Mouse (Mus musculus) kidney, postnatal 36 days (tissue): ENCODE results near the gene Serpinb6b.
"Not testable (repeated sequence)": the region's sequence is repeated elsewhere in the genome, so short reads cannot be mapped to it uniquely, and the experiment has no call there.

Source experiments
- DNase-seq, 2 experiments: peaks; one replicate each; pipeline ENCODE4 v3.0.0; 2021 to 2022; ENCODE audit warnings: mixed read lengths in 2 of 2

Gene Serpinb6b

DNA sequence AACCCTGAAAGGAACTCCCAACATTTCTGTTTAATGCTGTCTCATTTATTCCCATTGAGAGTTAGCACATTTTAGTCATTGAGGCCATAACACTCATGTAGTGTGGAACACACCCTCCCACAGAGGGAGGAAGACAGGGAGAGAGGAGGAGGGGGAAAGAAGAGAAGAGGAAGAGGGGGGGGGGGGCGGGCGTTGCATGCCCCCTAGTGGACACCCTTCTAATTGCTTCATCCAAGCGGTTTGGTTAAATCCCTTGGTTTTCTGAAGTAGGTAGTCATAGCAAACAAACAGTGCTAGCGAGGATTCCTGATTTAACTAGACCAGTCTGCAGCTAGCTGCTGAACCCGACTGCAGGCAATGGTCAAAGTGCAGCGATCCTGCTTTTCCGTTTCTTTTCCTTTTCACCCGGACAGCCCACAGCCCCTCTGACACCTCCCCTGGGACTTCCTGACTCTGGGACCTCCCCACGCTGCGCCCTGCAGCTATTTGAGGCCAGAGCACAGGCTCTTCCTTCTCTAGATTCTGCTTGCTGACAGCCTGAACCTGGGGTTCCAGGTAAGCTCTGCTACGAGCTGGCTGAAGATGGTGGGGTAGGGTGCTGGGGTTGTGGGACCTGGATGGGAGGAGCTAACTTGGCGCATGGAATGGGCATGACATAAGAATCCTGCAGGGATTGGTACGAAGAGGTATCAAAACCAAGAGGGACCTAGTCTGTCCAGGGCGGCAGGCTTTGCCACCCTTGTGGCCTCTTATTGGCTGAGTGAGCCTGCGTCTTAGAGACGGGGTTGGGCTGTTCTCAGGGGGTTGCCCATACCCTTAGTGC is at the start of gene Serpinb6b:
TSS of gene Serpinb6b (plus strand) at position 221 of the 823 bp plus-strand sequence.
- DNase-seq, result peak; percentile 43 to 55

GRCm38 (mm10) chr13:32922622-32923021 is 42.4 kb upstream of the Serpinb6b start:
- DNase-seq, result no peak

DNA sequence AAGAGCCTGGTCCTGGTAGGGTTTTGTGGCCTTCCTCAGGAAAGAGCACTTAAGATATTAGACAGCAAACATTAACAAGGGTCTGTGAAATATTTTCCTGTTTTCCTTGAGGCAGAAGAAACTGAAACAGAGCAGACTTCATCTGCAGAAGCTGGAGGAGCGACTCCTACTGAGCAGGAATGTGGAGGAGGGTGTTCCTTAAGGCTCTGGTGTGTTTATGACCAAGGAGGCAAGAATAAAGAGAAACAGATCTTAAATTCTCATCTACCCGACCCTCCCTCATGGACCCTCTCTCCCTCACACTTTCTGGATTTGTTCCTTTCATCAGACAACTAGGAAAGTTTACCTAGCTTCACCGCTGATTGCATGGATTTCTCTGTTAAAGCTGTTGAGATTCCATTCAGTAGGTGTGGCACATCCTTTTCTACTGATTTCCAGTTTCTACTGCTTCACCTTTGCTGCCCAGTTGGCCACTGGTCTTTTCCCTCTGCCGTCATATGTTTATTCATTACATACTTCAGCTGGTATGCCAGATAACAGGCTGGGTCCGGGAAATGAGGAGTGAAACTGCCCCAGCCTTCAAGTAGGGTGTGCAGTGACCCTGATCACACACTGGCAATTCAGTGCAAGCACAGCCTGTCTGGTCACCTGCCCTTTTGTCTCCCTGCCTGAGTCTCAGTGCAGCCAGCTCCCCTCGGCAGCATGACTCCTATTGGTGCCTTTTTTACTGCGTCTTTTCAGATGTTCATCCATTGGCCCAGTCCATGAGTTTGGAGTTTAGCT is 40.2 kb upstream of the Serpinb6b start:
- DNase-seq, result peak; percentile 49 to 63

- no peak for DNase-seq
Measured at GRCm38 (mm10) chr13:32926661-32927060, 38.3 kb upstream of the Serpinb6b start.

DNA sequence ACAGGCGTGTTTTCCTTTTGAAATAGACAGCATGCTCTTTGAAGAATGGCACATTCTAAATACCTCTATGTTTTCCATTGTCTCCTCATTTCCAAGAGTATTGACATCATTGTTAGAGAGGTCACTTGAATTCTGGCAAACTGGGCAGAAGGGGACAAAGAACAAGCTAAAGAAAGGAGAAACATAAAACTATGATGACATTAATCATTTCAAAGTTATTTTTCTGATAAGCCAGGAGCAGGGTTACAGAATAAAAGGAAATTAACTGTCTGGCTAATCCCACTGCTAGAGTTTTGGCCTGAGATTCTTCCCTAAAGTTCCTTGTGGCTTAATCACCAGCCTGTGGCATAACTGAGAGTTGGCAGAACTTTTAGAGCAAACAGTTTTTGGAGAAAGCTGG is 37.8 kb upstream of the Serpinb6b start:
- DNase-seq, result no peak

DNA sequence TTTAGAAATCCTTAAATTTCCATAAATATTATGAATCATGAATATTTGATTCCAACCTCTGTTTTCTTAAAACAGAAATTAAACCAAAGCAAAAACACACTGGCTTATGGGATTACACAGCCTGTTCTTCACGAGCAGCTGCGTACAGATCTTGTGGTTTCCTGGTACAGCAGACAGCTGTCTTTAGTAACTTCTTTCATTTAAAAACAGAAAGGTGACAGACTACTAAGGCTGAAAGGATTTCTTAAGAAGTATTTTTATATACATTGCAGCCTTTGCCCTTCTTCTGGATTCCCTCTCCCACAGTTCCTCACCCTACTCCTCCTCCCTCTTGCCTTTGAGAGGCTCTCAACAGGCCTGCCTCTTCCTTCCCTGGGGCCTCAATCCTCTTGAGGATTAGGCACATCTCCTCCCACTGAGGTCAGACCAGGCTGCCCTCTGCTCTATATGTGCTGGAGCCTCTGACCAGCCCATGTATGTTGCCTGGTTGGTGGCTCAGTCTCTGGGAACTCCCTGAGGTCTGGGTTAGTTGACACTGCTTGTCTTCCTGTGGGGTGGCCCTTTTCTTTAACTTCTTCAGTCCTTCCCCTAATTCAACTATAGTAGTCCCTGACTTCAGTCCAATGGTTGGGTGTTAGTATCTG is 35.8 kb upstream of the Serpinb6b start:
- no peak for DNase-seq

GRCm38 (mm10) chr13:32934706-32935381 is 30.2 kb upstream of the Serpinb6b start:
- DNase-seq, result no peak

DNA sequence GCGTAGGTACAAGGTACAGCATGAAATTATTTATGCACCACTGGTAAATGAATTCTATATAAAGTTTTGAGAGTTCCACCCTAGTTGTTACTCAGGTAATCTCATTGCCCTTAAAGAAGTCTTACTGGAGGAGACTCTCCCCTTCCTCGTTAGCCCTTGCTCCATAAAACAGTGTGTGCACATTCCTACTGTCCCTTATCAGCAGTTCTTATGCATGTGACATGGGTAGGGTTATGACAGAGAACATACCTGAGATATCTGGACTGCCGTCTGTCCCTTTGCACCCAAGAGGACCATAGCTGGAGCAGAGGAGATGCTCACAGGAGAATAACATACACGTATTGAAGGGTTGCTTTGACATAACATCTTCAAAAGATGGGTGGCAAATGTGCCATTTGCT is 26.7 kb upstream of the Serpinb6b start:
- DNase-seq, result not testable (repeated sequence)

GRCm38 (mm10) chr13:32939191-32939590 is 25.8 kb upstream of the Serpinb6b start:
- DNase-seq, result not testable (repeated sequence)

- no peak for DNase-seq
Measured at GRCm38 (mm10) chr13:32956537-32956936, 8.5 kb upstream of the Serpinb6b start.

DNA sequence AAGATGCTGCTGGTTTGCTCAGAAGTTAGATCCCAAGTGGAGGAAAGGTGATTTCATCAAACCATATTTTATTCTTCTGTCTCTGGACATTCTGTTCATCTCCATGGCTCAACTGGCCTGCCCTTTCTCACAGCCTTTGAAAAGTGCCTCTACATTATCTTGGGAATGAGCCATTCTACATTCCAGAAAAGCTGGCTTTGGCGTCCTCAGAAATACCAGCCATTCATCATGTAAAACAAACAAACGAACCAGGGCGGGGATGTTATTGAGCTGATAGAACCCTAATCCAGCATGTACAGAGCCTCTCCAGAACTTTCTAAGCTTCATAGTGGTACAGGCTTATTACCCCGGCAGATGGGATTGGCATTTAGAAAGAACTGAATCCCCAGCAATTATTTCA is 7.1 kb upstream of the Serpinb6b start:
- no peak for DNase-seq

- DNase-seq, result not testable (repeated sequence)
Measured at GRCm38 (mm10) chr13:32958521-32958920, 6.5 kb upstream of the Serpinb6b start.

GRCm38 (mm10) chr13:32963990-32964753 is 837 bp upstream of the Serpinb6b start:
- DNase-seq, result no peak

DNA sequence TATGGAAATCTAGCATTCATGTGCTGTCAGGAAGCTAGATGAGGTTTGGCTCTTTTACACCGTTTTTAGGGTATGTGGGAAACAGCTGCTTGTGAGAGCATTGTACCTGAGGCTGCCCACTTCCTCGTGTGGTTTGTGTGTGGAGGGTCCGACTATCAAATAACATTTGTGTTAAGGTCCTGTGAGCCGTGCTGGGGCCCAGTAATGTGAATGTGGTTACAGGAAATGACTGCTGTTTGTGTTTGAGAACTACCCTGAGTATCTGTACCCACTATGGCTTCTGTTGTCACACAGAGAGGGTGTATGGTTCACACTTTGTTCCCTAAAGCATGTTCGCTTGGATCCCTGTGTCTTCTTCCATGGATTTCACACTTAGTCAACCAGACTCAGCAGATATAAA is 1.1 kb downstream of the Serpinb6b start:
- no peak for DNase-seq

GRCm38 (mm10) chr13:32967233-32967632 is 2.2 kb downstream of the Serpinb6b start:
- DNase-seq, result no peak

- DNase-seq, result no peak
Measured at GRCm38 (mm10) chr13:32968353-32968984, 3.5 kb downstream of the Serpinb6b start.

- no peak for DNase-seq
Measured at GRCm38 (mm10) chr13:32968996-32969640, 4.1 kb downstream of the Serpinb6b start.

DNA sequence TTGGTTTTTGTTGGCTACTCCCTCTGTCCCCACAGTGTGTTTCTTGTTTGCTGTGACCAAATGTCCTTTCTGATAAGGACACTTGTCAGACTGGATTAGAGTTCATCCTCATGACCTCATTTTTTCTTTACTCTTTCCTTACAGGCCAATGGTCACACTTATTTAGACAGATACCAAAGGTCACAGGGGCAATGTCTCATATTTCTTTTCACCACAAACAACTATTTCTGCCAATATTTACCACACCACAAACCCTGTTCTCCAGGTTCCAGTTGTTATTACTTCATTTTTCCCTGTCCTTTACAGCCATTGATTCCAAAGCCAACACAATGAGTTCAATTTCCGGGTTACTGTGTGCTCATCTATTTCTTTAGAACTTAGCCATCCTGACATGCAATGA is 4.6 kb downstream of the Serpinb6b start:
- DNase-seq, result no peak

DNA sequence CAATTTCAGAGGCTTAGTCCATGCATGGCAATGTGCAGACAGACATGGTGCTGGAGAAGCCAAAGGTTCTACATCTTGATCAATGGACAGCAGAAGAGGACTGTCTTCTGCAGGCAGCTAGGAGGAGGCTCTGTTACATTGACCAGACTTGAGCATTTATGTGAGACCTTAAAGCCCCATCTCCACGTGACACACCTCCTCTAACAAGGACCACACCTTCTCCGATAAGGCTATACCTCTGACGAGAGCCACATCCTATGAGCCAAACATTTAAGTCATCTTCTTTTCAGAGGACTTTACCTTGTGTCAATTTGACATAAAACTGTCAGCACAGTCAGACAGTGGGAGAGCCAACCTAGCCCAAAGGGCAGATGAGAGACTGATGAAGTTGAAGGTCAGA is 5.8 kb downstream of the Serpinb6b start:
- DNase-seq, result no peak

DNA sequence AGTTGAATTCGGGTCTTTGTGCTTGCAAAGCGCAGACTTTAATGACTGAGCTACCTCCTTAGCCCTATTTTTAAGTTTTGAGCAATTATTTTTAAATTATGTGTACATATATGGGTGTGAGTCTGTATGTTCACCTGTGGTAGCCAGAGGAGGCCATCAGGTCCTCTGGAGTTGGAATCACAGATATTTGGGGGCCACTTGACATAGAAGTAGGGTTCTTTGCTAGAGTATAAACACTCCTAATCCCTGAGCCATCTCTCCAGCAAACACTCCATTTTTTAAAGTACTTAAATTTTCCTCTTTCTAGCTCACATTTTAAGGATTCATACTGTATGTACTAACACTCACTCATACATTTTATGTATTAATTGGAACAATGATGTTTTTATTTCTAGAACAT is 9.3 kb downstream of the Serpinb6b start:
- no peak for DNase-seq

GRCm38 (mm10) chr13:32974889-32975460 is 10.0 kb downstream of the Serpinb6b start:
- no peak for DNase-seq
